In genomic region chr4:109218008-109218407, GRCm38 (mm10) we compare ENCODE assay signal across 21 mouse cellular contexts. TPM values are rescaled to one million over a fixed set of nuclear protein-coding genes. Genes with fewer than 3 reads are reported as not detected.
"Had no signal": no experiment of that assay in that cellular context is flagged by ENCODE, and none has a peak within 500 bp of the region (broad histone marks: within the 10 kb centered on the region; RNA-seq: fewer than 3 reads in every experiment).

No protein-coding gene starts in this region.

- ATAC-seq: liver, postnatal 0 days; midbrain, embryonic 16.5 days had no signal

- H3K4me2 ChIP-seq: lung, embryonic 15.5 days; midbrain, embryonic 12.5 days; neural tube, embryonic 13.5 days; neural tube, embryonic 15.5 days; stomach, embryonic 15.5 days had no signal

- H3K9me3 ChIP-seq: lung, embryonic 15.5 days; midbrain, embryonic 10.5 days; midbrain, embryonic 12.5 days; neural tube, embryonic 13.5 days; neural tube, embryonic 15.5 days; stomach, embryonic 15.5 days had no signal

- H3K9ac ChIP-seq: liver, postnatal 0 days; lung, embryonic 15.5 days; midbrain, embryonic 12.5 days; neural tube, embryonic 13.5 days; neural tube, embryonic 15.5 days; stomach, embryonic 15.5 days had no signal

- H3K36me3 ChIP-seq: lung, embryonic 15.5 days; midbrain, embryonic 10.5 days; midbrain, embryonic 12.5 days; neural tube, embryonic 13.5 days; neural tube, embryonic 15.5 days; stomach, embryonic 15.5 days had no signal

- H3K27ac ChIP-seq: lung, embryonic 15.5 days; midbrain, embryonic 10.5 days; midbrain, embryonic 12.5 days; neural tube, embryonic 13.5 days; neural tube, embryonic 15.5 days; stomach, embryonic 15.5 days; stomach, postnatal 0 days had no signal

- H3K27me3 ChIP-seq: lung, embryonic 15.5 days; midbrain, embryonic 12.5 days; neural tube, embryonic 13.5 days; neural tube, embryonic 15.5 days; stomach, embryonic 15.5 days had no signal

- H3K4me3 ChIP-seq: lung, embryonic 15.5 days; midbrain, embryonic 10.5 days; midbrain, embryonic 12.5 days; myocyte; neural tube, embryonic 13.5 days; neural tube, embryonic 15.5 days; stomach, embryonic 15.5 days had no signal

- DNase-seq: liver, postnatal 0 days; lung, adult 2 months; lung, postnatal 10 days; lung, postnatal 4 days; midbrain, embryonic 14.5 days; retina, postnatal 1 day; right cerebral cortex, adult 18-20 months; right cerebral cortex, postnatal 25 days; thymus, adult 2 months; thymus, postnatal 25 days; thymus, postnatal 4 days had no signal

- H3K4me1 ChIP-seq: lung, embryonic 15.5 days; midbrain, embryonic 10.5 days; midbrain, embryonic 12.5 days; stomach, embryonic 15.5 days had no signal

RNA-seq across cellular contexts. Expression of gene Calr4, which starts 16.3 kb away (rescaled TPM):
- polyA plus RNA-seq: liver, postnatal 0 days; lung, embryonic 15.5 days; spleen, adult 2 months; stomach, postnatal 0 days; thymus, adult 2 months had no signal
